Mouse (Mus musculus) cerebellum, adult 18-20 months (tissue): ENCODE measurements at regions not wholly inside any gene's neighbourhood (a gene's known extent, or its start where the extent isn't known, plus 50 kb on each side); places are given as distances from the start of the nearest gene placed in this dataset.
"Not testable (repeated sequence)": the region's sequence is repeated elsewhere in the genome, so short reads cannot be mapped to it uniquely, and the experiment has no call there.

Source experiments
- DNase-seq, 2 experiments: peaks; one replicate each; pipeline ENCODE4 v3.0.0; 2021

- DNase-seq, result no peak
These were observed 367.8 kb downstream of the Lrig3 start for GRCm38 (mm10) chr10:126333786-126334185.

GRCm38 (mm10) chr10:126330305-126330969 is 364.5 kb downstream of the Lrig3 start:
- peak; percentile 70 to 87 for DNase-seq

GRCm38 (mm10) chr10:126320831-126321230 is 354.9 kb downstream of the Lrig3 start:
- no peak for DNase-seq

- DNase-seq, result no peak
These were observed 353.8 kb downstream of the Lrig3 start for GRCm38 (mm10) chr10:126319795-126320194.

GRCm38 (mm10) chr10:126299962-126300361 is 334.0 kb downstream of the Lrig3 start:
- no peak for DNase-seq

GRCm38 (mm10) chr10:126298211-126298610 is 332.2 kb downstream of the Lrig3 start:
- DNase-seq, result no peak

- DNase-seq, result no peak
These were observed 329.9 kb downstream of the Lrig3 start for GRCm38 (mm10) chr10:126295853-126296252.

GRCm38 (mm10) chr10:126291765-126292164 is 325.8 kb downstream of the Lrig3 start:
- no peak for DNase-seq

GRCm38 (mm10) chr10:126285096-126285495 is 319.1 kb downstream of the Lrig3 start:
- DNase-seq, result not testable (repeated sequence)

- DNase-seq, result no peak
These were observed 304.4 kb downstream of the Lrig3 start for GRCm38 (mm10) chr10:126270376-126270775.

GRCm38 (mm10) chr10:126267321-126267998 is 301.5 kb downstream of the Lrig3 start:
- no peak for DNase-seq

GRCm38 (mm10) chr10:126257171-126257570 is 291.2 kb downstream of the Lrig3 start:
- no peak for DNase-seq

GRCm38 (mm10) chr10:126254198-126254597 is 288.2 kb downstream of the Lrig3 start:
- no peak for DNase-seq

GRCm38 (mm10) chr10:126249176-126249575 is 283.2 kb downstream of the Lrig3 start:
- DNase-seq, result no peak

- no peak for DNase-seq
These were observed 277.1 kb downstream of the Lrig3 start for GRCm38 (mm10) chr10:126243051-126243450.

GRCm38 (mm10) chr10:126239536-126239935 is 273.6 kb downstream of the Lrig3 start:
- no peak for DNase-seq
